Mouse (Mus musculus) lung, adult 2 months (tissue): ENCODE data around the gene Rab7.

Experiments used
- CTCF ChIP-seq: fragments of 200-500 bp; IDR thresholded peaks from 2 replicates; pipeline ENCODE4 v1.5.1; 2011; ENCODE audit warnings: mild to moderate bottlenecking, low read length, control low read depth; ENCODE audit not compliant: insufficient read depth
- POLR2A ChIP-seq: fragments of 200-500 bp; IDR thresholded peaks from 2 replicates; pipeline ENCODE4 v1.6.1; 2011; ENCODE audit warnings: low read depth, mild to moderate bottlenecking, control low read depth, low read length, borderline replicate concordance; ENCODE audit errors: extremely low read depth

DNA sequence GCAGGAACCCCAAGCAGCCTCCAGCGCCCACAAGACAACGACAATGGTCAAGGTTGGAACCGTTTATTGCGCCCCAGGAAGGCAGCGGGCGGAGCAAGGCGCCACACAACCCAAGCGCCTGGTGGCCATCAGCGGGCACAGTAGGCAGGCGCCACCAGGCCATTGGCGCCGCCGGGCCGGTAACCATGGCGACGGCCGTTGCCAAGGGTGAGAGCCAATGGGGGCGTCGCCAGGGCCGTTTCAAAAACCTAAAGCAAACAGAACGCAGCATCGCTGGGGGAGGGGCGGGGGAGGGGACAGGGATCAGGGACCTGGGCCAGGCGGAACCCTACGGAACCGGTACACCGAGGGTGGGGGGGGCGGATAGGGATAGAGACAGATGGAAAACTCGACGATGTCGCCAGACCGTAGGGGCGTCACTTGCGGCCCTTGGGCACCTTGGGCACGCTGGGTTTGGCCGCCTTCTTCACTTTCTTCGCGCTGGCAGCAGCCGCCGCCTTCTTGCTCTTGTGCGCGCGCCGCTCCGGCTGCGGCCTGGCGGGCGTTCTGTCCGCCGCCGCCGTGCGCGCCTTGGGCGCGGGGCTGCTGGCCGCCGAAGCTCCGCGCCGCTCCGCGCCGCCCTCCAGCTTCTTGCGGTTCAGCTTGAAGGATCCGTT, 64.6 kb downstream of the Rab7 start:
- TF ChIP-seq POLR2A (no peak), CTCF (no peak)
